Mouse (Mus musculus) testis, adult 2 months (tissue): ENCODE measurements around the gene Mdga2.

Source experiments
- CTCF ChIP-seq: fragments of 200-500 bp; IDR thresholded peaks from 2 replicates; pipeline ENCODE4 v1.5.1; 2012; ENCODE audit warnings: low read depth, mild to moderate bottlenecking, inconsistent platforms, low read length, moderate library complexity; ENCODE audit not compliant: control insufficient read depth, insufficient read depth, insufficient replicate concordance
- POLR2A ChIP-seq: fragments of 200-500 bp; IDR thresholded peaks from 2 replicates; pipeline ENCODE4 v1.6.1; 2012; ENCODE audit warnings: low read depth, mild to moderate bottlenecking, inconsistent platforms, low read length, moderate library complexity; ENCODE audit not compliant: control insufficient read depth

DNA sequence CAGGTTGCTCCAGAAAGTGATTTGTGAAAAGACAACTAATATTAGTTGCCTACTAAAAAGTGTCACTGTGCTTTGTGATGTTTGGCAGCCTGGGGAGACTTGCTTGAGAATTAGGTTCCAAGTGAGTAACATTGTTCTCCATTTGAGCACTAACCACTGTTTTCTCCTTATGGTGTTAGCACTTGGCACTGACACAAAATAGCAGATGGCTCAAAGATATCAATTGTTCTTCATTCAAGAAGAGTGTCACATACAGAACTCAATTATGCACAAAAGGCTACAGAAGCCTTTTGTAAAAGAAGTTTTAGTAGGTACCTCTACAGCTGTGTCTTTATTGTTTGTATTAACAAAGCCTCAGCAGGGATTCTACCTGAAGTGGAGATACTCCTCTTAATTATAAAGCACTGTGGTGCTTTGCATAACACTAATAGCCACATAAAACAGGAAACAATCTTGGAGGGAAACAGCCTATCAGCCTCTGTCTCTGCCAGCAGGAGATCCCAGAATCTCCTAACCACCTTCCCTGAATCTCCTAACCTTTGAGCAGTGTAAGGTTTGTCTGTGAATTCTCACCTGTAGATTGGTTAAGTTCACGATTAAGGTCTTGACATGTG, 630.6 kb downstream of the Mdga2 start:
- no peak for TF ChIP-seq CTCF
- TF ChIP-seq POLR2A: no peak
